Mouse (Mus musculus) adrenal gland, adult 2 months (tissue): Measurements from ENCODE around the gene Usp45. TPM values are rescaled to one million over a fixed set of nuclear protein-coding genes. Genes with fewer than 3 reads are reported as not detected.
A peak's percentile ranks its signal among the peaks of the same experiment; 100 is the strongest.

ENCODE experiments used
- DNase-seq: peaks from one replicate; pipeline ENCODE4 v3.0.0; 2021
- polyA plus RNA-seq: library from polyadenylated mRNA; depleted of rRNA; stranded (reverse); fragments of >200 nt; gene quantifications from 2 replicates; pipeline ENCODE4 v1.2.3, GENCODE M21; 2012; rRNA removed
- total RNA-seq, 2 experiments: library from RNA; stranded (reverse); gene quantifications; 2 replicates each; pipeline ENCODE4 v1.2.3; 2021

Gene Usp45
- total and polyA plus RNA-seq, 3 experiments: 2.9 to 21.0 (median 17.0) TPM

DNA sequence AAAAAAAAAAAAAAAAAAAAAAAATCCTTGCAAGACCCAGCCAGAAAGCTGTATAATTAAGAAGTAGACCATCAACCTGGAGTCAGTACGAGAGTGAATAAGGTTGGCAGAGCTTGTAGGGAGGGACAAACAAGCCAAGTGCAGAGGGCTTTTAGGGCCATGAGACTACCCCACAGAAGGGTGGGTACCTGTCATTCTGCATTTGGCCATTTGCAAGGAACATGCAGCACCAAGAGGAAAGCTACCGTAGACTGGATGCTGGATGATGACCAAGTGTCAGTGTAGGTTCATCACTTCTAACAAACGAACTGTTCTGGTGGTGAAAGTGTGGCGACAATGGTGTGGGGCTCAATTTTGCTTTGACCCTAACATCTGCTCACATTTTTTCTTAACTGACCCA, 22.9 kb downstream of the Usp45 start:
- no peak for DNase-seq

DNA sequence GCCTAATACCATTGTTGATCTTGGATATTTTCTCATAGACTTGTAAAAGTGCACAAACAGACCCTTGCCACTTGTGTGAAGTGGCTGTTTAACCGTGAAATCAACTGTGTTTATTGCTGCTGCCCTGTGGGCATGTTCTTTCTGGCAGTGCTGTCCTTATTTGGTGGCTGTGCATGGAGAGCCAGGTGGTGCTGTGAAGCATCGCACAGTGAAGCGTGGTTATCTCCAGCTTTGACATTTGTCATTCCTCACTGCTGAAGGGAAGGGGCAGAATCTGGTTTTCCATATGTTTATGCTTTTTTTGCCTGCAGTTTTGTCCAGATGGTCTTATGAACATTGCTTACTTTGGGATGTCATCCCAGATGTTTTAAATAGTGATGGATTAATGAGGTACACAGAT, 26.7 kb downstream of the Usp45 start:
- DNase-seq: no peak

DNA sequence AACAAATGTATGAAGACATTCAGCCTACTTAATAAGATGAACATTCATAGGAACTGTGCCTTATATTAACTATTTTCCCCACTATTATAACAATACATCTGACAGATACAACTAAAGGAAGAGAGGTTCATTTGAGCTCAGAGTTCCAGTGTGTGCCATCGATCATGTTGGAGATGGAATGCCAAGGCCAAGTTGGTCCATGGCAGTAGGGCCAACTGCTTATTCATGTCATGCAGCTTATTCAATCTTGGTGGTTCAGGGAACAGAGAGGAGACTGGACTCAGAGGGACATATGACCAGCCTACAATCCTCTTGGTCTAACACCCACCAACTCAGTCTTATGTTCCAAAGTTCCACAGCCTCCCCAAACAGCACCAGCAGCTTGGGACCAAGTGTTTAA, 34.1 kb downstream of the Usp45 start:
- DNase-seq: peak; percentile 33

DNA sequence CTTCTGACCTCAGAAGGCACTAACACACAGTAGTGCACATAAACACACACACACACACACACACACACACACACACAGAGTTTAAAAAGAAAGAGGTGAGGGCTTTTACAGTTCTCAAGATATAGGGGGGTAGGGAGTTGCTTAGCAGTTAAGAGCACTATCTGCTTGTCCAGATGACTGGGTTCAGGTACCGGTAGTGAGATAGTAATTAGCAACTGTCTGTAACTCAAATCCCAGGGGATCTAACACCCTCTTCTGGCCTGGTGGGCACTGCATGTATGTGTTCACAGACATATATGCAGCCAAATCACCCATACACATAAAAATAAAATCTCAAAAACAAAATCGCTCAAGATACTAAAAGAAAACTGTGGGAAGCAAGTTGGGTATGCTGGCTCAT, 34.7 kb downstream of the Usp45 start:
- DNase-seq: no peak

DNA sequence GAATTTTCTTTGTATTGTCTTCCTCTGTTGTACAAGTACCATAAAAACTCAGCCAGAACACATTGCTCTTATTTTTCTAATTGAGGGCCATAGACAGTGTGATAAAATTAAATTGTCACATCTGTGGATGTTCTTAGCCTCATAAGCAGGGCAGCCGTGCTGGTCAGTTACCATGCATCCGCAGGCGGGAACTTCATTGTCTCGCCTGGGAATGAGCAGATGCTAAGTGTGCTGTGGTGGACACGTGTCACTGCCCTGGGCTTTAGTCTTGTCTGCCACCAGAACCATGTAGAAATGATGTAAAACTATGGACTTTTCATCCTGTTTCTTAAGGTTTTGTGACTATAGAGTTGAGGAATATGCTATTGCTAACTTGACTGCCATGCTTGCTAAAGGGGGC, 40.2 kb downstream of the Usp45 start:
- no peak for DNase-seq

DNA sequence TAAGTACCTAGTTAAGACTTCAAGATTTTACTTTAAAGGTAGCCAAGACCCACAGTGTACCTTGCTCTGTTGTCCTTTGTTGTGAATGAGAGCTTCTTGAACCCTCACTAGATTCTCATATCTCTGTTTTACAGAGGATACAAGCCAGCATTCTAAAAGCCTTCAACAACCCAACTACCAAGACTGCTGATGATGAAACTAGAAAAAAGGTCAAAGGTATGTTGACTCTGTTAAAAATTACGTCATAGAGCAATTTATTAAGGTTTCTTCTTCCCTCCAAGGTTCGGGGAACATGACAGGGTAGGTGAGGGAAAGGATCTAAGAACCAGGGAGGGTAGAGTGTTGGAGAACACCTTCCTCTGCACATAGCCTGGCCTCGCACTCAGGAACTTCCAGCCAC, 43.7 kb downstream of the Usp45 start:
- no peak for DNase-seq

DNA sequence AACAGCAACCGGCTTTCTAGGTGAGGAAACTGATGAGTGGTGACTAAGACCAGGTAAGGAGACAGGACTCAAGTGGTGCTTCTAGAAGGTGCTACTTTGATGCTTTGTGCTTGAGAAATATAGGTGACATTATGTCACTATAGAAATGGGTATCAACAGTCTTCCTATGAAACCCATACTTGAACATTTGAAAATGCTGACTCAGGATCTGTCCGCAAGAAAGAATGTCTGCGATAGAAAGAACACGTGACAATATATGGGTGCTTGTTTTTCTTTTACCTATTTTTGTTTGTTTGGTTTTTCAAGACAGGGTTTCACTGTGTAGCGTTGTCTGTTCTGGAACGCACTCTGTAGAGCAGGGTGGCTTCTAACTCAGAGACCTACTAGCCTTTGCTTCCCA, 45.7 kb downstream of the Usp45 start:
- no peak for DNase-seq

DNA sequence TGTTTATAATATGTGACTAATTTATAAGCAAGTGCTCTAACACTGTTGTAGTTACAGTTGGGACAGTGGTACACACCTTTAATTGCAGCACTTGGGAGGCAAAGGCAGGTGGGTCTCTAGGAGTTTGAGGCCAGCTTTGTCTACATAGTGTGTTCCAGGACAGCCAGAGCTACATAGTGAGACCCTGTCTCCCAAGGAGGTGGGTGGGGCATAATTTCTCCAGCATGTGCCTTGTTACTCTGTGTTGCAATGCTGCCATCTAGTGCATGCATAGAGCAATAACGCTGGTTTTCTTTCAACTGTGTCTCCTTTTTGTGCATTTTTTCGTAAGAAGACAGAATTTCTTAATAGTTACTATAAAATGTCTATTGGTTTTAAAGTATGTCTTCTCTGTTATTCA, 47.1 kb downstream of the Usp45 start:
- peak; percentile 27 for DNase-seq

DNA sequence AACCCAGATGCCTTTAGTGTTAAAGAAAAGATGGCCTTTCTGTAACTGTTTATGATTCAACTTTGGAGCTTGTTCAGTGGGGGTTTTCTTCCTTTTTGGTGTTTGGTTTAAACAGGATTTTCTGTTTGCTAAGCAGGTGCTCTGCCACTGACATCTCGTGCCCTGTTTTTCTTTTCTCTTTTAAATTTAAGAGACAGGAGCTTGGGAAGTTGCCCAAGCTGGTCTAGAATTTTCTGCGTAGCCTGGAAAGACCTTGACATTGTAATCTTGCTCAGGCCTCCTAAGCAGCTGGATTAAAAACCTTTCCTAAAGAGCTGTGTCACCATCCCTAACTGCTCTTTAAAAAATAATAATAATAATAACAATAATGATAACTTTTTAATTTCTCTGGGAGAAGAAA, 59.7 kb downstream of the Usp45 start:
- DNase-seq: peak; percentile 75

DNA sequence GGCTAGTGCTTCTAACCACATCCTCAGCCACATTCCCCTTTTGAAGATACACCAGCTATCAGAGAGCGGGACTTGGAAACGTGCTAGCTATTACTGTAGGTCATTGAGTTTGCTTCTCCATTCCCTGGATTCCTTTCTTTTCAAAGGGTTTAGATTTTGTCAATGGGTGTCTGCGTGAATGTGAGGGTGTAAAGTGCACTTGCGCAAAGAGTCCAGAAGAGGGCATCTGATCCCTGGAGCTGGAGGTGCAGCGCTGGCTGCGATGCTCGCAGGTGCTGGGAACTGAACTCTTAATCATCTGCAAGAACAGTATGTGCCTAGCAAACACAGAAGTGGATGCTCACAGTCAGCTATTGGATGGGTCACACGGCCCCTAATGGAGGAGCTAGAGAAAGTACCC, 65.9 kb downstream of the Usp45 start:
- no peak for DNase-seq

DNA sequence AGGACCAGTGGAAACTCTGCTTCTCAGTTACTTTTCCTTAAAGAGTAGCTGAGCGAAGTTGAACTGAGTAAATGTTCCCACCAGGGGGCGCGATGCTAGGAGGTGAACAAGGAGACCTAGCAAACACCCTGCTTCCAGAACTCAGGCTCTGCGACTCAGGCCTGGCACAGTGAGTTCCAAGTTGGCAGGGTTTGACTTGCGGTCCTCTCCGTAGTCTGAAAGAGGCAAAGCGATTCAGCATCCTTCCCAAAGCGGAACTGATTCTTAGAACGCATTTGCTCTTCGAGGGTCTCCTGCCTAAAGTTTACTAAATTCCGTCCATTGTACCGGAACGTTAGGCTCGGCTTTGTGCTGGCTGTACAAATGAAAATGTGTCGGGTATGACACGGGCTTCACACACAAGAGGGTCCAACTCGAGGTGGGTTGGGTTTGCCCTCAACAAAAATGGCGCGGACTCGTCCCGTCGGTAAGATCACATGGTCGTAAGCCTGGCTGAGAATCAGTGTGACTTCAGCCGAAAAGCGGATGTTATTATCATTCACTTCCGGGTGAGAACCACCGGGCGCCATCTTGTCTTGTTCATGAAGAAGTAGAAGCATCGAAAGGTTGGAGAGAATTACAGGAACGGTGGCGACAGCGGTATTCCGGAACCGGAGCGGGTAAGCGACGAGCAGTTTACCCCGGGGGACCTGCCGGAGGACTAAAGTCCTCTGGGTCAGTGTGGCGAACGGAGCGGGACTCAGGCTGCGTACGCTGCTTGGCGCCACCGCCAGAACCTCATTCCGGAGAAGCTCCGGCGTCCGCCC, 80.7 kb downstream of the Usp45 start, which contains the start of gene Pnisr:
Gene Pnisr (plus strand): TSS at position 103 of the 806 bp plus-strand sequence.
- peak; percentile 93 for DNase-seq

DNA sequence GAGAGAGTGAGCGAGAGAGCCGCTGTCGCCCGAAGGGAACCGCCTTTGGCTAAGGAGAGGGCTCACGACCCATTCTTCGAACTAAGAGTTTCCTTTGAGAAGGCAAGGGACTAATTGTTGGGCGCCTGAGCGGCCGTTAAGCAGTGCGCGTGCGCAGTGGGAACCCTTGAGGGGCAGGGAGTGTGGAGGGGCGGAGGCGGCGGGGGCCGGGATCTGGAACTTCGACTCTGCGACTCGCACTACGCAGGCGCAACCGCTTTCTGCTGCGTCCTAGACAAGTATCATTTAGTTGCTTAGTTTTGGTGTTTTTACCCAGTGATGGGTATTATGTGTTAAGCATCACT, 81.3 kb downstream of the Usp45 start:
- peak; percentile 93 for DNase-seq

DNA sequence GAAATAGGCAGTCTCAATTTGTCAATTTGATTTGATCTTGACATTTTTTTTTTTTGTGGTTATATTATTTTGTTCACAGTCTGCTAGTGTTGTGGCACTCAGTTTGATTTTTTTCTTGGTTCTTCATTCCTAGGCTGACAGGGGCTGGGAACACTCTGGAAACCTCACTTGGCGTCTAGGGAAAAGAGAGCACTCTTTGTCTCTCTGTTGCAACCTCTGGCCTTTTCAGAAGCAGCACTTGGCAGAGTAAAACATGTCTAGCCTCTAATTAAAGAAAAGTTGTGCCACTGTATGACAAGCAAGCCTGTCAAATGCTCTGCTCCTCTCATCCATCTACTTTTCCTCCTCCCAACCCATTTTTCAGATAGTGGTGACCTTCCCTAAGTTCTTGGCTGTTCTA, 90.5 kb downstream of the Usp45 start:
- DNase-seq: no peak

DNA sequence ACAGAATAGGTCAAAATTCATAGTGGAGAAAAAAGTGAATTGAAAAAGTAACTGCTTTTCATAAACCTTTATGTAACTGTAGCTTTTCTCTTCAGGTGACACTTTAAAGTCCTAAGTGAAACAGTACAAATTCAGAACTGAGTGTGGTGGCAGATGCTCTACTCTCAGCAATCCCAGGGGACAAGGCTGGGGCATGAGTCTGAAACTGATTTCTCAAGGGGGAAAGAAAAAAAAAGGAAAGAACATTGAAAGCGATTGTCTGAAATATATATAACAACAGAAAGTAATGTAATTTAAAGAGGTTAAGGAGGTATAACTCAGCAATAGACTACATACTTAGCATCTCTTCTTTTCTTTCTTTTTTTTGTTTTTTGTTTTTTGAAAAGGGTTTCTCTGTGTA, 98.3 kb downstream of the Usp45 start:
- no peak for DNase-seq

DNA sequence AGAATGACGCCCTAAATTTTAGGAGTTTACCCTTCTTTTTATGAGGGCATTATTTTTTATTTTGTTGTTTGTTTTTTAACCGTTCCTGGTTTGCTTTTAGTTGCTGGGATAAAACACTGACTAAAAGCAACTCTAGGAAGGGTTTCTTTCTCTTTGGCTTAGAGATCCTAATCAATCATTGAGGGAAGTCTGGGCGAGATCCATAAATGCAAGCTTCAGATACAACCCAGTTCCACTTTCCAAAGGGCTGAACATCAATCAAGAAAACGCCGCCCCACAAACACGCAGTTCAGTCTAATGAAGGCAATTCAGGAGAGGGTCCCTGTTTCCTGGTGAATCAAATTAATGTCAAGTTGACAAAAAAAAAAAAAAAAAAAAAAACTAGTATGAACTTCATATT, 111.8 kb downstream of the Usp45 start:
- no peak for DNase-seq

DNA sequence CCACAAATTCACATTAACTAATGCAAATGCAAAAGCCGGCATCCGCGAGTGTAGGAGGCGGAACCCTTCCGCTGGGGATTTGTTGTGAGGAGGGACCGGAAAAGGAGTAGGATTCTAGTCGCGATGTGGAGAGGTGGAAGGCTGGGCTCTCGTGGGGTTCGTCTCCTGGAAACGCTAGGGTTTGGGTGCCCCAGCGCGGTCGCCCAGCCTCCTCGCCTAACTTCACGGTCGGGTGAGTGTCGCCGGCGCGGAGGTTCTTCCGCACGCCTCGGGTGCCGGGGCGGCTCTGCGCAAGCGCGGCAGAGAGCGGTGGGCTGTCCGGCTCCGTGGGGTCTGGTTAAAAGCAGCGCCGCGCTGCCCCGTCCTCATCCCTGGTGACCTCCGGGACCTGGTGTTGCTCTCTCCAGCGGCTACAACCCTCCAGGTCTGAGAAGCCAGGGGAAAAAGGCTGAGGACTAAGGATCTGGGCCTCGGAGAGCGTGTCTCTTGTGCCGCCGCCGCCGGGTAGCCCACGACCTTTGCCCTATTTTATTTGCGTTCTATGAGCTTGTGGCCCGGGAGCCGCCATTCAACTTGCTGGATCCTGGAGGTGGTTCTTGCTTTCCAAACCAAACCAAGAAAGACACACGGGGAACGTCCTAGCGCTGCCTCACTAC, 112.7 kb downstream of the Usp45 start, which contains the start of gene Coq3:
Gene Coq3 (plus strand): TSS at position 109 of the 656 bp plus-strand sequence.
- DNase-seq: peak; percentile 92

DNA sequence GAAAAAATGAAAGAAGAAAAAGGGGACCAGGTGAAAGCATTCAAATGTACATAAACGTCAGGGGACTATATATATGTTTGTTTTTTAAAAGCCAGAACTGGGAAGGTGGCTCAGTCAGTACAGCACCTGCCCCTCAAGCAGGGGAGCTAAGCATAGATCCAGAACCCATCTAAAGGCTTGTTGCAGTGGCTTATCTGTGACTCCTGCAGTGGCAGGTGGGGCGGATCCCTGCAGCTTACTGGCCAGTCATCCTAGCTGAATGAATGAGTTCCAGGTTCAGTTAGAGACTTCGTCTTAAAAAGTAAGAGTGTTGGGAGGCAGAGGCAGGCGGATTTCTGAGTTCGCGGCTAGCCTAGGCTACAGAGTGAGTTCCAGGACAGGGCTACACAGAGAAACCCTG, 115.8 kb downstream of the Usp45 start:
- no peak for DNase-seq

DNA sequence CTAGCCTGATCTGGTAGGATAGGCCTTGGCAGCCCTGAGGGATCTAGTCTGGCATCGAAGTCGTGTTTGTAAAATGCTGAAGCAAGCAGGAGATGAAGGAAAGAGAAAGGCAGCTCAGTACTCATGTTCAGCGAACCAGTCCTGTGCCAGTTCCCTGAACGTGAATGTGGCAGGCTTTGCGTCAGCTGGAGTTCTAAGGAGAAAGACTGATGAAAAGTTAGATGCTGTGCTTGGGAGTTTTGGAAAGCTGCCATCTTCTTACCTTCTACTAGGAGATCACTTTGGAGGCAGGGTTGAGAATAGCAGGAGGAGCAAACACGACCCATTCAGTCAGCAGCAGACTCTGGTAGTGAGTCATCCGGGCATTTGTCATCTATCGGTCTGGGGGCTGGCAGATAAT, 118.9 kb downstream of the Usp45 start:
- no peak for DNase-seq

Other genes with a start within 250 kb of the Usp45 start
- gene Prdm13, start 81.2 kb upstream of the Usp45 start, total RNA-seq: not detected
- gene Prdm13, start 81.2 kb upstream of the Usp45 start, polyA plus RNA-seq: 0.03 TPM in 1 of 2 replicates, not detected in the other
- gene Ccnc, start 39.5 kb upstream of the Usp45 start, total RNA-seq: 10 to 100 TPM; 18.5 to 26.9 TPM
- gene Ccnc, start 39.5 kb upstream of the Usp45 start, polyA plus RNA-seq: 2.4 and 2.7 TPM in 2 replicates
- 10 to 100 TPM in 1 of 2 experiments, 1 to 10 TPM in 1; 8.9 to 12.2 TPM for gene Tstd3, start 56 bp downstream of the Usp45 start, total RNA-seq
- 0.54 and 0.56 TPM in 2 replicates for gene Tstd3, start 56 bp downstream of the Usp45 start, polyA plus RNA-seq
- gene Pnisr, start 80.4 kb downstream of the Usp45 start, total RNA-seq: 100 to 1,000 TPM in 1 of 2 experiments, 10 to 100 TPM in 1; 75.0 to 105 TPM
- 17.0 and 30.9 TPM in 2 replicates for gene Pnisr, start 80.4 kb downstream of the Usp45 start, polyA plus RNA-seq
- gene Coq3, start 112.5 kb downstream of the Usp45 start, total RNA-seq: 10 to 100 TPM; 14.5 to 22.7 TPM
- gene Coq3, start 112.5 kb downstream of the Usp45 start, polyA plus RNA-seq: 1.6 TPM in 2 replicates
- gene Faxc, start 164.2 kb downstream of the Usp45 start, total RNA-seq: 1 to 10 TPM; 3.2 to 5.8 TPM
- gene Faxc, start 164.2 kb downstream of the Usp45 start, polyA plus RNA-seq: 1.0 and 1.2 TPM in 2 replicates